Mouse (Mus musculus) limb, embryonic 14.5 days (tissue): ENCODE results near the gene Slc26a10. TPM values are rescaled to one million over a fixed set of nuclear protein-coding genes. Genes with fewer than 3 reads are reported as not detected.

Experiments used
- ATAC-seq: fragments of 200-750 bp; cut with Nextera tagmentation; 2 replicates; pipeline ENCODE4 v1.8.0; 2017; ENCODE audit warnings: low read depth, moderate number of reproducible peaks, moderate TSS enrichment; ENCODE audit not compliant: low FRiP score
- DNase-seq: peaks from one replicate; pipeline ENCODE4 v3.0.0-alpha.2; 2015; ENCODE audit warnings: low spot score
- H3K27ac ChIP-seq: fragments of 300-500 bp; sonication (generic); replicated peaks from 2 replicates; pipeline ENCODE4 v1.5.1; 2014; ENCODE audit warnings: low read depth, mild to moderate bottlenecking, low read length, moderate library complexity, mixed read lengths
- H3K27me3 ChIP-seq: fragments of 300-500 bp; sonication (generic); 2 replicates; pipeline ENCODE4 v1.6.1; 2014; ENCODE audit warnings: low read length, mixed read lengths; ENCODE audit not compliant: control insufficient read depth, insufficient read depth
- H3K36me3 ChIP-seq: fragments of 300-500 bp; sonication (generic); 2 replicates; pipeline ENCODE4 v1.6.1; 2014; ENCODE audit warnings: mild to moderate bottlenecking, low read length, moderate library complexity, mixed read lengths; ENCODE audit not compliant: control insufficient read depth, insufficient read depth
- H3K4me1 ChIP-seq: fragments of 300-500 bp; sonication (generic); 2 replicates; pipeline ENCODE4 v1.6.1; 2014; ENCODE audit warnings: antibody characterized with exemption, low read length, mixed read lengths; ENCODE audit not compliant: control insufficient read depth, insufficient read depth
- H3K4me2 ChIP-seq: fragments of 300-500 bp; sonication (generic); replicated peaks from 2 replicates; pipeline ENCODE4 v1.6.1; 2014; ENCODE audit warnings: low read depth, mild to moderate bottlenecking, low read length, moderate library complexity; ENCODE audit not compliant: severe bottlenecking
- H3K4me3 ChIP-seq: fragments of 300-500 bp; sonication (generic); replicated peaks from 2 replicates; pipeline ENCODE4 v1.5.1; 2014; ENCODE audit warnings: low read length
- H3K9ac ChIP-seq: fragments of 300-500 bp; sonication (generic); 2 replicates; pipeline ENCODE4 v1.6.1; 2014; ENCODE audit warnings: mild to moderate bottlenecking, low read depth, low read length, moderate library complexity; ENCODE audit not compliant: severe bottlenecking
- H3K9me3 ChIP-seq: fragments of 300-500 bp; sonication (generic); 2 replicates; pipeline ENCODE4 v1.6.1; 2016; ENCODE audit warnings: low read length; ENCODE audit not compliant: control insufficient read depth
- POLR2A ChIP-seq: fragments of 200-500 bp; IDR thresholded peaks from 2 replicates; pipeline ENCODE4 v1.8.0; 2012; ENCODE audit warnings: inconsistent platforms, mild to moderate bottlenecking, moderate library complexity, borderline replicate concordance; ENCODE audit not compliant: insufficient read depth, insufficient read length; ENCODE audit errors: extremely low read depth
- WGBS: fragments of 180-500 bp; shearing (Covaris S2); extraction: QIAGEN DNeasy Blood & Tissue Kit; methylation state at CpG from one replicate; pipeline ENCODE4 v1.1.7; 2014; 5-methylcytosine and 5-hydroxymethylcytosine counted together
- polyA plus RNA-seq, 2 experiments: library from polyadenylated mRNA; depleted of rRNA in 1 of 2; stranded (reverse) in 1 of 2; unstranded in 1 of 2; fragments of >200 nt; fragmentation: Nextera tagmentation in 1 of 2; extraction: Ambion mirVana in 1 of 2; gene quantifications; 2 replicates each; pipeline versions ENCODE4 v1.2.1 to v1.2.3; 2012 to 2014

The Slc26a10 gene
- polyA plus RNA-seq, 2 experiments: 0.81 to 2.9 TPM

- no peak overlapping the region for H3K27ac ChIP-seq
- WGBS: 47% methylated on average over 6 of the region's 6 CpGs
- H3K4me1 ChIP-seq: no peaks in the 10 kb centered on the region
- H3K9me3 ChIP-seq: no peaks in the 10 kb centered on the region
- no peaks in the 10 kb centered on the region for H3K36me3 ChIP-seq
- no peak for TF ChIP-seq POLR2A
- no peak for ATAC-seq
- no peak overlapping the region for H3K4me3 ChIP-seq
- no peaks in the 10 kb centered on the region; the same call in 1 of the 2 replicates for H3K27me3 ChIP-seq
- DNase-seq: no peak
- H3K9ac ChIP-seq: no peak overlapping the region
- no peak overlapping the region for H3K4me2 ChIP-seq
These were observed 44.8 kb upstream of the Slc26a10 start for GRCm38 (mm10) chr10:127225213-127225612.

- no peak for TF ChIP-seq POLR2A
- Histone ChIP-seq H3K9me3 (no peaks in the 10 kb centered on the region), H3K4me1 (no peaks in the 10 kb centered on the region), H3K27me3 (no peaks in the 10 kb centered on the region), H3K4me3 (no peak overlapping the region), H3K9ac (no peak overlapping the region), H3K4me2 (no peak overlapping the region), H3K27ac (no peak overlapping the region), H3K36me3 (no peaks in the 10 kb centered on the region)
- ATAC-seq (no peak), DNase-seq (no peak)
- WGBS: 94% methylated on average over 2 of the region's 2 CpGs
These were observed 37.9 kb upstream of the Slc26a10 start for GRCm38 (mm10) chr10:127218339-127218738.

GRCm38 (mm10) chr10:127217177-127217576, 36.7 kb upstream of the Slc26a10 start:
- Histone ChIP-seq H3K36me3 (no peaks in the 10 kb centered on the region), H3K9me3 (no peaks in the 10 kb centered on the region), H3K4me2 (no peak overlapping the region)

GRCm38 (mm10) chr10:127216456-127216855, 36.0 kb upstream of the Slc26a10 start:
- no peaks in the 10 kb centered on the region for H3K36me3 ChIP-seq
- DNase-seq (no peak), ATAC-seq (no peak)
- no peak overlapping the region for H3K9ac ChIP-seq
- WGBS: 95% methylated on average over 11 of the region's 11 CpGs
- H3K4me1 ChIP-seq: no peaks in the 10 kb centered on the region
- H3K9me3 ChIP-seq: no peaks in the 10 kb centered on the region
- H3K27ac ChIP-seq: no peak overlapping the region
- H3K4me3 ChIP-seq: no peak overlapping the region
- H3K4me2 ChIP-seq: no peak overlapping the region
- no peaks in the 10 kb centered on the region for H3K27me3 ChIP-seq
- no peak for TF ChIP-seq POLR2A

More at GRCm38 (mm10) chr10:127217177-127217576, 36.7 kb upstream of the Slc26a10 start:
- H3K4me1 ChIP-seq: no peaks in the 10 kb centered on the region
- no peak for TF ChIP-seq POLR2A
- H3K27ac ChIP-seq: no peak overlapping the region
- no peak overlapping the region for H3K4me3 ChIP-seq
- H3K27me3 ChIP-seq: no peaks in the 10 kb centered on the region
- H3K9ac ChIP-seq: no peak overlapping the region
- ATAC-seq: no peak
- no peak for DNase-seq

GRCm38 (mm10) chr10:127214422-127214803, 34.0 kb upstream of the Slc26a10 start:
- 66% methylated on average over 1 of the region's 1 CpGs for WGBS

More at GRCm38 (mm10) chr10:127214422-127214803, 34.0 kb upstream of the Slc26a10 start:
- Histone ChIP-seq H3K27ac (no peak overlapping the region), H3K4me2 (no peak overlapping the region), H3K27me3 (no peaks in the 10 kb centered on the region), H3K4me1 (peaks cover 8% of the 10 kb centered on the region), H3K9ac (no peak overlapping the region), H3K9me3 (no peaks in the 10 kb centered on the region), H3K36me3 (no peaks in the 10 kb centered on the region), H3K4me3 (no peak overlapping the region)
- no peak for ATAC-seq
- no peak for DNase-seq
- TF ChIP-seq POLR2A: no peak
